Mouse (Mus musculus): ENCODE measurements around the gene Kcnn1. TPM values are rescaled to one million over a fixed set of nuclear protein-coding genes. Genes with fewer than 3 reads are reported as not detected.
A peak's percentile ranks its signal among the peaks of the same experiment; 100 is the strongest.

Gene Kcnn1
- 4.7 and 5.9 TPM in 2 replicates for polyA plus RNA-seq (2016; fragmentation: Nextera tagmentation; extraction: Ambion mirVana)

DNA sequence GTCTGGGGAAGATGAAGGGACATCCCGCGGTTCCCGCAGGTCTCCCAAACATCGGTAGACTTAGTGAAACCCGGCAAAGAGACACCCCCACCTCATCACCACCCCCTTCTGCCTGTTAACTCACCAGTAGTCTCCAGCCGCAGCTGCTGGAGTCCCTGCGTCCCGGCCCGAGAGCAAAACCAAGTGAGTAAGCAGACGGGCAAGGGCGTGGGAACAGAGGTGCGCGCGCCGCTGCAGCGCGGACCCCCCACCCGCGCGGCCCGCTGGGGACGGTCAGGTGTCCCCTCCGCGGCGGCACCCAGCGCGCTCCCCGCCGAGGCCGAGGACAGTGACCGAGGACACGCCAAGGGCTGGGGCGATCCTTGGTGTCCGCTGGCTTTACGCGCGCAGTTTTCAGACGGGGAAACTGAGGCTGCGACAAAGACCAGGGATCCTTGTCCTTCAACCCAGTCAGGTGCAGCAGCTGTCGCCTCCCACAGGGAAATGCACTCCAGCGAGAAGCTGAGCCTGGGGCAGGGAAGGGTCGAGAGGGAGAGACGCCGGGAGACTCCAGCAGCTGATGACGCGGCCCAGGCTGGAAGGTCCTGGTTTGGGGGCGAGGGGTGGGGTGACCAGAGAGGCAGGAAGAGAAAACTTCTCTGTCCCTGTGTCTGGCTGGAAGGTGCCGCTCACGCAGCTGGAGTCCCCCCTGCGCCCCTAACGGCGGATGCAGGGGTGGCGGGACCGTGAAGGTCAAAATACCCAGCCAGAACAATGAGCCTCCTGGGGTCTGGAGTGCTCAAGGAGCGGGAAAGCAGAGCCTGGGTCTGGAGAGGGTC, at the start of gene Kcnn1:
Gene Kcnn1 (minus strand): TSS at position 435 of the 818 bp plus-strand sequence.
- peaks cover 73% of the 10 kb centered on the region for H3K4me1 ChIP-seq
- peak within 1 kb of the TSS; percentile 66 for H3K4me3 ChIP-seq
- peaks cover 44% of the 10 kb centered on the region for H3K27me3 ChIP-seq (ENCODE audit: poor library complexity, severe bottlenecking)
- WGBS: under 1% methylated on average over 55 of the region's 55 CpGs
- H3K36me3 ChIP-seq (replicated peaks): peaks cover 6% of the 10 kb centered on the region
- DNase-seq (ENCODE audit: extremely low spot score, low spot score): peak; percentile 59
- H3K27ac ChIP-seq: peak within 1 kb of the TSS; percentile 98
- no peaks in the 10 kb centered on the region for H3K9me3 ChIP-seq

DNA sequence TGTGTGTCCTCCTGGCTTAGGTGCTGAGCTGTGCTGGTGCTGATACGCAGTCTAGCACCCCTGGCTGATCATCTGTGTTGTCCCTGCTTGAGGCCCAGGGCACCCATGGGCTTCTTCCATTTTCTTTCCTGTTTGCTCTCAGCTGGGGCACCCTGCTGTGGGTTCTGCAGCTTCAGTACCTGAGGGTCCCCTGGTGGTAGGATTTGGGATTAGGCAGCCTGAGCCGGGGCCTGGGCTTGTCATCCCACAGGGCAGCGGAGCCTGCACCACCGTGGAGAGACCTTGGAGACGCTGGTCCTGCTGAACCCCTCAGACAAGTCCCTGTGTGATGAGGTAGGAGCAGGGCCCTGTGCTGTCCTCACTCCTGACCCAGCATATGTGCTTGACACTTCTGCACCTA, 48.5 kb upstream of the Kcnn1 start:
- Histone ChIP-seq H3K4me1 (peaks cover 12% of the 10 kb centered on the region), H3K27ac (no peak overlapping the region), H3K36me3 (replicated peaks) (peaks cover 76% of the 10 kb centered on the region), H3K27me3 (ENCODE audit: poor library complexity, severe bottlenecking) (no peaks in the 10 kb centered on the region), H3K9me3 (no peaks in the 10 kb centered on the region), H3K4me3 (no peak overlapping the region)
- 78% methylated on average over 5 of the region's 5 CpGs for WGBS
- DNase-seq (ENCODE audit: extremely low spot score, low spot score): no peak

GRCm38 (mm10) chr8:70907518-70907917, 44.5 kb upstream of the Kcnn1 start:
- 96% methylated on average over 2 of the region's 2 CpGs for WGBS
- peak overlapping the region; percentile 97; the same call in 1 of the 2 replicates for H3K4me3 ChIP-seq
- no peak for DNase-seq (ENCODE audit: extremely low spot score, low spot score)
- H3K9me3 ChIP-seq: no peaks in the 10 kb centered on the region
- H3K27ac ChIP-seq: no peak overlapping the region
- peaks cover 24% of the 10 kb centered on the region for H3K4me1 ChIP-seq
- peaks cover 35% of the 10 kb centered on the region for H3K36me3 ChIP-seq (replicated peaks)
- H3K27me3 ChIP-seq (ENCODE audit: poor library complexity, severe bottlenecking): peaks cover 11% of the 10 kb centered on the region

DNA sequence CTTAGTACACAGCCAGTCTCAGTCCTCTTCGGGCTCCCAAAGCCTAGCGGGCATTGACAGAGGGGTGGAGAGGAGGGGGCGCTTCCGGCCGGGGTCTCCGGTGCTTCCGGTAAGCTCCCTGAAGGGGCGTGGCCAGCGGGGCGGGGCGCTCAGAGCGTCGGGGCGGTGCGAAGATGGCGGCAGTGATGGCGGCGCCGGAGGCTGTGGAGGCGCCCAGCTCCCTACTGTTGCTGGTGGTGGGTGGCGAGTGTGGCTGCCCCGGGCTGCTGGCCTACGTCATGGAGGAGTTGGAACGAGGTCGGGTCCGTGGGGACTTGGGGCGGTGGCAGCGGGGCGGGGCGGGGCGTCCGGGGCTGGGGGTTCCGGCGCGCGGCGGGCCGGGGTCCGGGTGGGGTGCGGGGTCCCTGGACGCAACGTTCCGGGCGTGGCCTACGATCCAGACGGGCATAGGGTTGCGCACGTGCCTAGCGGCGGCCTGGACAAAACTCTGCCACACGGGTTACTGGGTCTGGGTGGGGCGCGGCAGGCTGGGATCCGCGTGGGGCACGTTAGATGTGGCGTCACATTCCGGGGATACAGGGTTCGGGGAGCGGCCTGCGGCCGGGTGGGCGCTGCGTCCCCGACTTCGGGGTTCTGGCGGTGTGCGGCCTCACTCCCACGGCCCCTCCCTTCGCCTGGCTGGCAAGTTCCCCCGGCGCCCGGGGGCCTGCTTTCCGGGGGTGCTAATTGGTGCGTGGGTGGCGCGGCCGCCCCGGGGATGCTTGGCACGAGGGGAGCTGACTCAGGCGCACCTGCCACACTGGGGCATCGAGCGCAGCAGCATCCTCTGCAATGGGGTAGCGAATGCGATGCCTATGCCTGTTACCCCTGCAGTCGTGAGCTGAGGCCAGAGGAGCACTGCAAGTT, 43.0 kb upstream of the Kcnn1 start, which contains the start of gene Map1s:
Gene Map1s (plus strand): TSS at position 102 of the 906 bp plus-strand sequence.
- Histone ChIP-seq H3K4me3 (peak within 1 kb of the TSS; percentile 97), H3K36me3 (replicated peaks) (peaks cover 20% of the 10 kb centered on the region), H3K27me3 (ENCODE audit: poor library complexity, severe bottlenecking) (peaks cover 16% of the 10 kb centered on the region), H3K9me3 (no peaks in the 10 kb centered on the region), H3K4me1 (peaks cover 24% of the 10 kb centered on the region), H3K27ac (peak within 1 kb of the TSS; percentile 98)
- peak; percentile 89 for DNase-seq (ENCODE audit: extremely low spot score, low spot score)
- under 1% methylated on average over 77 of the region's 86 CpGs for WGBS

DNA sequence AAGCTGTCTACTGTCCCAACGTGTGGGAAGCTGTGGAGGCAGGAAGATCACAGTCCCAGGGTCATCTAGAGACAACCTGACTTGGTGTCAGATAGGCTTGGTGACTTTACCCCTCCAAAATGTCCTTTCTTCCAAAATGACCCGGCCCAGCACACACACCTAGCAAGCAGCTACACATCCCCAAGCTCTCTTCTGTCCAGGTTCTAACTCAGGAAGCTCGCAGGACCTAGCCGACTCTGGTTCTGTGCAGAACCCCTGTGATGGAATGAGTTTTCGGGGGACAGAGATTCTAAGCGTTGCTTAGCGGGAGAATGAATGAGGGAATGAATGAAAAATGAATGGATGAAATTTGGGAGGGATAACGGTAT, 42.4 kb upstream of the Kcnn1 start:
- Histone ChIP-seq H3K9me3 (no peaks in the 10 kb centered on the region), H3K27me3 (ENCODE audit: poor library complexity, severe bottlenecking) (peaks cover 16% of the 10 kb centered on the region), H3K36me3 (replicated peaks) (peaks cover 14% of the 10 kb centered on the region), H3K4me3 (peak overlapping the region; percentile 97), H3K27ac (peak overlapping the region; percentile 98), H3K4me1 (peaks cover 24% of the 10 kb centered on the region)
- DNase-seq (ENCODE audit: extremely low spot score, low spot score): peak; percentile 41
- 20% methylated on average over 8 of the region's 8 CpGs for WGBS

DNA sequence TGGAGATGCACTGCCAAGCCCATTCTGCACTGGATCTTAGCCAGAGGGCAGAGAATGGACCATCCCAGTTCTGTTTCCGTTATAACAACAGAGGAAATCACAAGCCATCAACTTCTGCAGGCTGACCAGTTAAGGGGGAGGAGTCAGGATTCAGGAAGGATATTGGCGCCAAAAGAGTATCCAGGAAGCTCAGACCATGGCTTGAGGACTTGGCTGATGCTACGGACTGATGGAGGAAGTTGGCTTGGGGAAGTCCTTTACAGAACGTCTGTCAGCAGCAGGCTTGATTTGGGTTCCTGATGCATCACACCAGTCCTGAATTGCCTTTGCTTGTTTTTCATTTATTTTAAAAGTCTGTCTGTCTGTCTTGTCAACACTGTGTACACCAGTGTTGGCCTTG, 41.5 kb upstream of the Kcnn1 start:
- WGBS: 70% methylated on average over 4 of the region's 4 CpGs
- peaks cover 12% of the 10 kb centered on the region for H3K36me3 ChIP-seq (replicated peaks)
- H3K4me1 ChIP-seq: peaks cover 24% of the 10 kb centered on the region
- no peak for DNase-seq (ENCODE audit: extremely low spot score, low spot score)
- H3K27me3 ChIP-seq (ENCODE audit: poor library complexity, severe bottlenecking): peaks cover 16% of the 10 kb centered on the region
- H3K27ac ChIP-seq: no peak overlapping the region
- no peak overlapping the region for H3K4me3 ChIP-seq
- no peaks in the 10 kb centered on the region for H3K9me3 ChIP-seq

- H3K27ac ChIP-seq: no peak overlapping the region
- no peaks in the 10 kb centered on the region for H3K9me3 ChIP-seq
These were observed 40.5 kb upstream of the Kcnn1 start for GRCm38 (mm10) chr8:70903582-70903981.

DNA sequence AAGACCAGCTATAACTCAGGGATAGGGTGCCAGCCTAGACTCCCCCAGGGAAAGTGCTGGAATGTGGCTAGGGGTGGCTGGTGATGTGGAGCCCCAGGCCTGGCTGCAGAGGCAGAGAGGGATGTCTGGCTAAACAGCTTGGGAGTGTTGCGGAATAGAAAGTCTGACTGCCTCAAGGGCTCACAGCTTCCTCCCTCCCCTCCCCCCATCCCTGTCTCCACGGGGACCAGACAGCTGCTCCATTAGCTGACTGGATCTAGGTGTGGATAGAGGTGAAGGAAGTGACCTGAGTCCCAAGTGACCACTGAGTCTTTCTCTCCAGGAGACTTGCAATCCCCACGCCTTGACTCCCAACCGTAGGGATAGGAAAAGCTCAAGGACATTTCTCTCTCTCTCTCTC, 40.1 kb upstream of the Kcnn1 start:
- no peaks in the 10 kb centered on the region for H3K9me3 ChIP-seq
- H3K4me3 ChIP-seq: no peak overlapping the region
- no peak overlapping the region for H3K27ac ChIP-seq
- WGBS: 55% methylated on average over 4 of the region's 4 CpGs
- H3K36me3 ChIP-seq (replicated peaks): peaks cover 4% of the 10 kb centered on the region
- H3K4me1 ChIP-seq: peaks cover 32% of the 10 kb centered on the region
- peaks cover 16% of the 10 kb centered on the region for H3K27me3 ChIP-seq (ENCODE audit: poor library complexity, severe bottlenecking)
- no peak for DNase-seq (ENCODE audit: extremely low spot score, low spot score)

More at GRCm38 (mm10) chr8:70903582-70903981, 40.5 kb upstream of the Kcnn1 start:
- peaks cover 27% of the 10 kb centered on the region for H3K4me1 ChIP-seq
- peaks cover 16% of the 10 kb centered on the region for H3K27me3 ChIP-seq (ENCODE audit: poor library complexity, severe bottlenecking)
- DNase-seq (ENCODE audit: extremely low spot score, low spot score): no peak
- no peak overlapping the region for H3K4me3 ChIP-seq
- peaks cover 4% of the 10 kb centered on the region for H3K36me3 ChIP-seq (replicated peaks)

- H3K4me3 ChIP-seq: no peak overlapping the region
- WGBS: 45% methylated on average over 5 of the region's 5 CpGs
These were observed 39.2 kb upstream of the Kcnn1 start for GRCm38 (mm10) chr8:70902211-70902610.

DNA sequence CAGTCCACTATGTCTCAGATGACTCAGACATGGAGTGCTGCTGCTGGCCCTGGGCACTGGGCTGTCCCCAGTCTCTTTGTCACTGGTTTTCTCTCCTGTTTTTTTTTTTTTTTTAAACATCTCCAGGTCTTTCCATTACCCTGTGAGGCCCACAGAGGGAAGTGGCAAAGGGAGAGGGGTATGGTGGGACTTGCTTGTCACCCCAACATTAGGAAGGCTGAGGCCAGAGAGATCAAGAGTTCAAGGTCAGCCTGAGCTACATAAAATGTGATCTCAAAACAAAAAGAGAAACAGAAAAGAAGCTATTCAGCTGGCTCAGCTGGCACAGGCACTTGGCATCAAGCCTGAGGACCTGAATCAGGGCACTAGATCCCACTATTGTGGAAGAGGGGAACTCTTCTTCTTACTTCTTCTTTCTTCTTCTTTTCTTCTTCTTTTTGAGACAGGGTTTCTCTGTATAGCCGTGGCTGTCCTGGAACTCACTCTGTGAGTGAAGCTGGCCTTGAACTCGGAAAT, 37.9 kb upstream of the Kcnn1 start:
- no peak overlapping the region for H3K4me3 ChIP-seq
- H3K9me3 ChIP-seq: no peaks in the 10 kb centered on the region
- no peak overlapping the region for H3K27ac ChIP-seq
- DNase-seq (ENCODE audit: extremely low spot score, low spot score): no peak
- peaks cover 16% of the 10 kb centered on the region for H3K27me3 ChIP-seq (ENCODE audit: poor library complexity, severe bottlenecking)
- H3K4me1 ChIP-seq: peaks cover 21% of the 10 kb centered on the region
- 84% methylated on average over 2 of the region's 2 CpGs for WGBS
- H3K36me3 ChIP-seq (replicated peaks): peaks cover 5% of the 10 kb centered on the region

More at GRCm38 (mm10) chr8:70902211-70902610, 39.2 kb upstream of the Kcnn1 start:
- Histone ChIP-seq H3K27me3 (ENCODE audit: poor library complexity, severe bottlenecking) (peaks cover 16% of the 10 kb centered on the region), H3K27ac (no peak overlapping the region), H3K9me3 (no peaks in the 10 kb centered on the region), H3K36me3 (replicated peaks) (no peaks in the 10 kb centered on the region), H3K4me1 (peaks cover 26% of the 10 kb centered on the region)
- DNase-seq (ENCODE audit: extremely low spot score, low spot score): no peak

DNA sequence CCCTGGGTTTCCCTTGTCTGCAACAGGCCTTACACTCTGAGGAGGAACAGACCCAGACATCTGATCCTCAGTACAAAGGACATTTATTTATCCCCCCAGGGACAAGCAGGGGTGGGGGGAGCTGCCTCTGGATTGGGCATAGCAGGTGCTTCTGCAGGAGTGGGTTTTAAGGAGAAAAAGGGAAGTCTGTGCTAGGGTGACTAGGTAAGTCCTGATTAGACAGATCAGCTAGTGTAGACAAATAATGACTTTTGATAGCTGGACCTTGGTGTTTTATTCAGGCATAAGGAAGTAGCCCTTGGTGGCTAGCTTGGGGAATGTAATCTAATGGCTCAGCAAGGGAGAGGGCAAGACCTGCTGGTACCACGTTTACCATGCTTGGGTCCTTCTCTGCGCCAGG, 36.2 kb upstream of the Kcnn1 start:
- peaks cover 20% of the 10 kb centered on the region for H3K27me3 ChIP-seq (ENCODE audit: poor library complexity, severe bottlenecking)
- 87% methylated on average over 2 of the region's 2 CpGs for WGBS
- H3K4me3 ChIP-seq: no peak overlapping the region
- H3K27ac ChIP-seq: no peak overlapping the region
- no peak for DNase-seq (ENCODE audit: extremely low spot score, low spot score)
- no peaks in the 10 kb centered on the region for H3K9me3 ChIP-seq
- peaks cover 24% of the 10 kb centered on the region for H3K4me1 ChIP-seq
- peaks cover 22% of the 10 kb centered on the region for H3K36me3 ChIP-seq (replicated peaks)

DNA sequence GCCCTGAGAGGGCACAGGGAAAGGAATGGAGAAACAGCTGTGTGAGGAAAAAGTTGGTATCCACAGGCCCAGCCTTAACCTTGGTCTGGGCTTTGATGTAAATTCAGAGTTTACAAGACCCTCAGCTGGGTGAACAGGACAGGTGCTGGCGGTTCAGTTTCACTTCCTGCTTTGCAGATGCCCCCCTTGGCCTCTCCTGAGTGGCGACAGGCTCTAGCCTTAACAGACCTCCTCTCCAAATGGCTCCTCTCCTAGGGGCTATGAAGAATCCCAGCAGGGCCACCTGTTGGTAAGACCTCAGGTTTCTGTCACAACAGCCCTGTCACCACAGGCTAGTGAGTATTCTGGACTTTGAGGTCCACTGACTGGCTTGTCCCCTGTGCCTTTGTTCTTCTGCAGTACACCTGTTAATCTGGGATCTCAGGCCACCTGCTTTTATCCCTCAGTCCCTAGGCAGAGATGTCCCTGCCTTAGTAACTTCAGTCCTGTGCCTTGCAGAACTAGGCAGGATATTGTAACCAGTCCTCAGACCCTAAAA, 35.7 kb upstream of the Kcnn1 start:
- DNase-seq (ENCODE audit: extremely low spot score, low spot score): no peak
- H3K4me3 ChIP-seq: peak overlapping the region; percentile 93
- H3K27me3 ChIP-seq (ENCODE audit: poor library complexity, severe bottlenecking): peaks cover 22% of the 10 kb centered on the region
- peaks cover 24% of the 10 kb centered on the region for H3K4me1 ChIP-seq
- H3K9me3 ChIP-seq: no peaks in the 10 kb centered on the region
- 56% methylated on average over 2 of the region's 2 CpGs for WGBS
- H3K27ac ChIP-seq: peak overlapping the region; percentile 99
- peaks cover 27% of the 10 kb centered on the region for H3K36me3 ChIP-seq (replicated peaks)

Data from forebrain, embryonic 10.5 days (tissue).